Comparison of ENCODE assay signal across 18 mouse cellular contexts in genomic region chr5:114279382-114280143, GRCm38 (mm10). TPM values are rescaled to one million over a fixed set of nuclear protein-coding genes. Genes with fewer than 3 reads are reported as not detected.
DNase-seq lines count a peak whose midpoint lies in the region; ATAC-seq lines count a peak whose summit lies in the region.
"Had no signal": no experiment of that assay in that cellular context is flagged by ENCODE, and none has a peak within 500 bp of the region (broad histone marks: within the 10 kb centered on the region; RNA-seq: fewer than 3 reads in every experiment).

No protein-coding gene starts in this region.

- peak; percentile 35 for DNase-seq in embryo, embryonic 10 days (ENCODE audit: low spot score)
- no peak for DNase-seq in embryo, embryonic 9.5 days (ENCODE audit: extremely low spot score)
- peak; percentile 90 for DNase-seq in retina, postnatal 1 day
- DNase-seq in gastrocnemius, postnatal 36 days = no peak
- DNase-seq in spleen, adult 12 weeks (ENCODE audit: low spot score) = no peak
- DNase-seq in cerebellum, postnatal 10 days = no peak
- DNase-seq: cerebellum, adult 18-20 months; left cerebral cortex, postnatal 4 days; lung, postnatal 14 days; thymus, postnatal 25 days had no signal

- H3K36me3 ChIP-seq in hindbrain, embryonic 12.5 days = no peaks in the 10 kb centered on the region
- H3K36me3 ChIP-seq in midbrain, embryonic 13.5 days = no peaks in the 10 kb centered on the region
- H3K36me3 ChIP-seq: heart, embryonic 15.5 days had no signal

- no peaks in the 10 kb centered on the region for H3K9me3 ChIP-seq in hindbrain, embryonic 12.5 days (replicated peaks)
- no peaks in the 10 kb centered on the region for H3K9me3 ChIP-seq in midbrain, embryonic 13.5 days
- H3K9me3 ChIP-seq: heart, embryonic 15.5 days had no signal

- H3K4me1 ChIP-seq in hindbrain, embryonic 12.5 days = peaks cover 30% of the 10 kb centered on the region
- H3K4me1 ChIP-seq in midbrain, embryonic 13.5 days (replicated peaks) = peaks cover 52% of the 10 kb centered on the region
- H3K4me1 ChIP-seq: heart, embryonic 15.5 days had no signal

- no peak overlapping the region for H3K9ac ChIP-seq in hindbrain, embryonic 12.5 days
- no peak overlapping the region for H3K9ac ChIP-seq in midbrain, embryonic 13.5 days (replicated peaks)
- H3K9ac ChIP-seq: heart, embryonic 15.5 days; liver, embryonic 14.5 days had no signal

- H3K4me2 ChIP-seq in hindbrain, embryonic 12.5 days (replicated peaks) = peak overlapping the region; percentile 26; the same call in 1 of the 2 replicates
- H3K4me2 ChIP-seq in midbrain, embryonic 13.5 days (replicated peaks) = peak overlapping the region; percentile 35
- H3K4me2 ChIP-seq: heart, embryonic 15.5 days had no signal

- H3K27ac ChIP-seq in hindbrain, embryonic 12.5 days = no peak overlapping the region
- peak overlapping the region; percentile 5; the same call in 1 of the 2 replicates for H3K27ac ChIP-seq in midbrain, embryonic 13.5 days
- H3K27ac ChIP-seq: heart, embryonic 15.5 days; liver, embryonic 14.5 days; stomach, postnatal 0 days had no signal

- no peak overlapping the region for H3K4me3 ChIP-seq in hindbrain, embryonic 12.5 days
- H3K4me3 ChIP-seq in midbrain, embryonic 13.5 days (replicated peaks) = no peak overlapping the region
- H3K4me3 ChIP-seq: heart, embryonic 15.5 days had no signal

- 28% methylated on average over 12 of the region's 12 CpGs for WGBS in hindbrain, embryonic 12.5 days
- WGBS in midbrain, embryonic 13.5 days = 12% methylated on average over 12 of the region's 12 CpGs

- intact Hi-C loops in gastrocnemius, postnatal 36 days (cut with DNase I) = no loop called here

- peak; percentile 68 for ATAC-seq in hindbrain, embryonic 12.5 days (ENCODE audit: low FRiP score)
- ATAC-seq in midbrain, embryonic 13.5 days = peak; percentile 55; the same call in 1 of the 2 replicates

- H3K27me3 ChIP-seq in hindbrain, embryonic 12.5 days = peaks cover 82% of the 10 kb centered on the region
- H3K27me3 ChIP-seq in midbrain, embryonic 13.5 days = peaks cover 78% of the 10 kb centered on the region

RNA-seq across cellular contexts. Expression of gene Foxn4, which starts 6.0 kb away (rescaled TPM):
- polyA plus RNA-seq in hindbrain, embryonic 12.5 days (2016; fragmentation: Nextera tagmentation; extraction: Ambion mirVana) = 3.2 and 4.1 TPM in 2 replicates
- 3.6 and 4.0 TPM in 2 replicates for polyA plus RNA-seq in midbrain, embryonic 13.5 days (2015; fragmentation: Nextera tagmentation; extraction: Ambion mirVana)
- not detected for total RNA-seq in gastrocnemius, postnatal 36 days (2021)
- total RNA-seq: CH12.LX had no signal
- polyA plus RNA-seq: kidney, embryonic 14.5 days; liver, embryonic 14.5 days; spleen, adult 2 months; stomach, postnatal 0 days had no signal

RNA-seq across cellular contexts. Expression of gene Myo1h, which starts 9.4 kb away (rescaled TPM):
- polyA plus RNA-seq in hindbrain, embryonic 12.5 days (2016; fragmentation: Nextera tagmentation; extraction: Ambion mirVana) = 0.51 and 0.79 TPM in 2 replicates
- 0.58 and 0.93 TPM in 2 replicates for polyA plus RNA-seq in midbrain, embryonic 13.5 days (2015; fragmentation: Nextera tagmentation; extraction: Ambion mirVana)
- under 1 TPM in 1 of 2 experiments, not detected in 1; 0.35 TPM for total RNA-seq in gastrocnemius, postnatal 36 days (2021)

Comparison
In these comparisons a context has a peak if more than half of its experiments do, and no peak if none do; other contexts are left out.
1. DNase-seq: peak in embryo, embryonic 10 days (single experiment) and retina, postnatal 1 day (single experiment); none in embryo, embryonic 9.5 days (single experiment), gastrocnemius, postnatal 36 days (0 of 2), spleen, adult 12 weeks (single experiment) and cerebellum, postnatal 10 days (0 of 2).